Mouse (Mus musculus) testis, adult 2 months (tissue): ENCODE measurements at regions not wholly inside any gene's neighbourhood (a gene's known extent, or its start where the extent isn't known, plus 50 kb on each side); places are given as distances from the start of the nearest gene placed in this dataset.

Experiments
- CTCF ChIP-seq: fragments of 200-500 bp; IDR thresholded peaks from 2 replicates; pipeline ENCODE4 v1.5.1; 2012; ENCODE audit warnings: low read depth, mild to moderate bottlenecking, inconsistent platforms, low read length, moderate library complexity; ENCODE audit not compliant: control insufficient read depth, insufficient read depth, insufficient replicate concordance
- POLR2A ChIP-seq: fragments of 200-500 bp; IDR thresholded peaks from 2 replicates; pipeline ENCODE4 v1.6.1; 2012; ENCODE audit warnings: low read depth, mild to moderate bottlenecking, inconsistent platforms, low read length, moderate library complexity; ENCODE audit not compliant: control insufficient read depth

GRCm38 (mm10) chr5:106349851-106350515, 108.0 kb downstream of the Barhl2 start:
- TF ChIP-seq CTCF (no peak), POLR2A (no peak)
